Mouse (Mus musculus): ENCODE results near the gene 4921504E06Rik. TPM values are rescaled to one million over a fixed set of nuclear protein-coding genes. Genes with fewer than 3 reads are reported as not detected.

4921504E06Rik gene
- total and polyA plus RNA-seq, 3 experiments = not detected

DNA sequence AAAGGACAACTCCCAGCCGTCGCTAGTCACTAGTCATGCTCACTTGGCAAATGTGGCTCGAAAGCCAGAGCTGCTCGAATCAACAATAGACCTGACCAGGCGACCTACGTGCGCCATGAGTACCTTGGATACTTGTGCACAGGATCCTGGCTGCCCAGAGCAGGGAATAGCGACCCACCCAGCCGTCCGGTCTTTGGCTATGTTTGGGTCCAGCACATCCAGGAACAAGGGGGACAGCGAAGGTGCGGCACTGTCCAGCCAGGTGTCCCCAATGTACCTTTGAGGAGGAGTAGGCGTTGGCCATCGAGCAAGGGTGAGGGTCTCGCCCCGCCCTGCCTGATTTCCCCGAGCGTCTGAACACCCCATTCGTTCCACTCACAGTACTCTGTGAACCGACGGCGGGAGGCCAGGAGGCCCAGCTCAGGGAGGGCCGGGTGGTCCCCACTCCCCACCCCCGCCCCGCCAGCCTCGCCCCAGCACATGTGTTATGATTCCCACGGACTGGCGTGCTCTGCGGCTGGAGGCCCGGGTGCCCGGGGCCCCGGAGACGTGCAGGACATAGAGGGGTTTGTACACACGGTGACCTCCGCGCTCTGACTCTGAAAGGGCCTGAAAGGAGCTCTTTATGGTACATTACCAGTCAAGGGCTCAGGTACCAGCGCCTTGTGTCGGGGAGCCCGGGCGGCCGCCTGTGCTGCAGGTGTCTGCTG lies 121.9 kb downstream of the 4921504E06Rik start:
- H3K27ac ChIP-seq (ENCODE audit: control insufficient read depth, low read depth, low read length) = no peak overlapping the region
- H3K79me2 ChIP-seq (ENCODE audit: control insufficient read depth, insufficient read depth, low read length, poor library complexity) = no peaks in the 10 kb centered on the region
- H3K4me3 ChIP-seq (ENCODE audit: control insufficient read depth in 1 of 2, insufficient read depth in 1 of 2, low read depth in 2 of 2, low read length in 2 of 2) = no peak overlapping the region
- no peaks in the 10 kb centered on the region for H3K36me3 ChIP-seq (ENCODE audit: control insufficient read depth in 1 of 2, insufficient read depth in 2 of 2, low read length in 2 of 2)
- no peak for TF ChIP-seq NELFE (IDR thresholded peaks at IDR 0.05; ENCODE audit: low read depth, low read length)
- TF ChIP-seq MAX (IDR thresholded peaks at IDR 0.05; ENCODE audit: low read length) = no peak
- TF ChIP-seq MYB (IDR thresholded peaks at IDR 0.05; ENCODE audit: low read depth, low read length) = no peak
- TF ChIP-seq USF1 (IDR thresholded peaks at IDR 0.05; ENCODE audit: low read depth, low read length) = no peak
- TF ChIP-seq ZKSCAN1 (IDR thresholded peaks at IDR 0.05; ENCODE audit: low read depth, low read length) = no peak
- no peak for TF ChIP-seq POLR2AphosphoS2 (IDR thresholded peaks at IDR 0.05; ENCODE audit: low read length)
- TF ChIP-seq RCOR1 (IDR thresholded peaks at IDR 0.05; ENCODE audit: low read depth, low read length) = no peak
- no peak for TF ChIP-seq POLR2AphosphoS5 (IDR thresholded peaks at IDR 0.05; ENCODE audit: borderline replicate concordance, low read depth, low read length)
- no peak for TF ChIP-seq ZMIZ1 (IDR thresholded peaks at IDR 0.05; ENCODE audit: low read depth, low read length)
- no peak for TF ChIP-seq POLR2A (IDR thresholded peaks at IDR 0.05; ENCODE audit: control insufficient read depth in 1 of 2, insufficient read depth in 1 of 2, low read depth in 1 of 2, low read length in 2 of 2, poor library complexity in 1 of 2)
- TF ChIP-seq CHD2 (IDR thresholded peaks at IDR 0.05; ENCODE audit: low read length) = no peak
- TF ChIP-seq KAT2A (conservative IDR thresholded peaks at IDR 0.05; ENCODE audit: low read depth, low read length) = no peak
- no peak for TF ChIP-seq BHLHE40 (IDR thresholded peaks at IDR 0.05; ENCODE audit: borderline replicate concordance, low read depth, low read length)
- TF ChIP-seq EP300 (IDR thresholded peaks at IDR 0.05; ENCODE audit: low read depth in 1 of 2, low read length in 2 of 2) = no peak
- no peak for TF ChIP-seq MAFK (IDR thresholded peaks at IDR 0.05; ENCODE audit: borderline replicate concordance, low read depth, low read length)
- no peak for TF ChIP-seq MEF2A (IDR thresholded peaks at IDR 0.05; ENCODE audit: extremely low read depth, insufficient replicate concordance, low read depth, low read length, poor library complexity, severe bottlenecking)
- no peak for TF ChIP-seq ZNF384 (IDR thresholded peaks at IDR 0.05; ENCODE audit: low read depth, low read length)
- TF ChIP-seq HCFC1 (IDR thresholded peaks at IDR 0.05; ENCODE audit: low read depth, low read length) = no peak
- no peak overlapping the region for H3K9ac ChIP-seq (ENCODE audit: control insufficient read depth, low read depth, low read length, poor library complexity, severe bottlenecking)
- H3K9me3 ChIP-seq (replicated peaks; ENCODE audit: insufficient read depth, low read length) = no peaks in the 10 kb centered on the region
- H3K4me1 ChIP-seq (ENCODE audit: control insufficient read depth in 1 of 2, insufficient read depth in 2 of 2, low read length in 2 of 2) = no peaks in the 10 kb centered on the region
- no peak for DNase-seq (ENCODE audit: low read depth, low spot score)
- H3K27me3 ChIP-seq (ENCODE audit: control insufficient read depth in 1 of 2, insufficient read depth in 2 of 2, low read length in 2 of 2) = no peaks in the 10 kb centered on the region

DNA sequence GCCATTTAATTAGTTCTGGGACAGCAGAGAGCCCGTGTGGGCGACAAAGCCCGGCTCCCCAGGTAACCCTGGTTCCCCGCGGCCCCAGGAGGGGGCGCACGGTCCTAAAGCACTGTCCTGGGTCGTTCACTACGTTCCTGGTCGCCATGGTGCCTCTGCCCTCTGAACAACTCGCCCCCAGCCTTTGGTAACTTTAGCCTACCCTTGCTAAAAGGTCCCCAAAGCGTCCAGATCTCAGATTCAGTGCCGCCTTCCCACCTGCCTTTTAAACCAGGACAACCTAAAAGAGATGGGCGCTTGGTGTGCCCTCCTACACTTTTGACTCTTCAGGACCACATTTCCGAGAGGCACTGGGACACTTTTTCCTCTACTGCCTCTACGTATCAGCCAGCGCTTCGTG lies 122.5 kb downstream of the 4921504E06Rik start:
- H3K36me3 ChIP-seq (ENCODE audit: control insufficient read depth in 1 of 2, insufficient read depth in 2 of 2, low read length in 2 of 2) = no peaks in the 10 kb centered on the region
- no peaks in the 10 kb centered on the region for H3K79me2 ChIP-seq (ENCODE audit: control insufficient read depth, insufficient read depth, low read length, poor library complexity)
- TF ChIP-seq RAD21 (IDR thresholded peaks at IDR 0.05; ENCODE audit: low read depth, low read length) (no peak), POLR2A (IDR thresholded peaks at IDR 0.05; ENCODE audit: control insufficient read depth in 1 of 2, insufficient read depth in 1 of 2, low read depth in 1 of 2, low read length in 2 of 2, poor library complexity in 1 of 2) (no peak), MAZ (IDR thresholded peaks at IDR 0.05; ENCODE audit: low read depth, low read length) (no peak), CHD1 (IDR thresholded peaks at IDR 0.05; ENCODE audit: low read depth, low read length) (no peak), ZMIZ1 (IDR thresholded peaks at IDR 0.05; ENCODE audit: low read depth, low read length) (no peak), BHLHE40 (IDR thresholded peaks at IDR 0.05; ENCODE audit: borderline replicate concordance, low read depth, low read length) (no peak), EP300 (IDR thresholded peaks at IDR 0.05; ENCODE audit: low read depth in 1 of 2, low read length in 2 of 2) (no peak), NRF1 (IDR thresholded peaks at IDR 0.05; ENCODE audit: insufficient read depth, low read depth, low read length, poor library complexity, severe bottlenecking) (no peak), USF2 (IDR thresholded peaks at IDR 0.05; ENCODE audit: borderline replicate concordance in 1 of 2, insufficient read depth in 1 of 2, low read depth in 1 of 2, low read length in 2 of 2) (no peak), TAL1 (IDR thresholded peaks at IDR 0.05; ENCODE audit: low read length) (no peak), KAT2A (conservative IDR thresholded peaks at IDR 0.05; ENCODE audit: low read depth, low read length) (no peak), SIN3A (IDR thresholded peaks at IDR 0.05; ENCODE audit: low read length) (no peak), TCF12 (IDR thresholded peaks at IDR 0.05; ENCODE audit: low read depth, low read length) (no peak), ETS1 (IDR thresholded peaks at IDR 0.05; ENCODE audit: low read depth, low read length) (no peak), CHD2 (IDR thresholded peaks at IDR 0.05; ENCODE audit: low read length) (no peak), MEF2A (IDR thresholded peaks at IDR 0.05; ENCODE audit: extremely low read depth, insufficient replicate concordance, low read depth, low read length, poor library complexity, severe bottlenecking) (no peak), GABPA (IDR thresholded peaks at IDR 0.05; ENCODE audit: low read depth, low read length) (no peak), POLR2AphosphoS2 (IDR thresholded peaks at IDR 0.05; ENCODE audit: low read length) (no peak), POLR2AphosphoS5 (IDR thresholded peaks at IDR 0.05; ENCODE audit: borderline replicate concordance, low read depth, low read length) (no peak), JUND (IDR thresholded peaks at IDR 0.05; ENCODE audit: low read depth, low read length) (no peak)
- no peak for DNase-seq (ENCODE audit: low read depth, low spot score)
- no peak overlapping the region for H3K27ac ChIP-seq (ENCODE audit: control insufficient read depth, low read depth, low read length)
- no peaks in the 10 kb centered on the region for H3K4me1 ChIP-seq (ENCODE audit: control insufficient read depth in 1 of 2, insufficient read depth in 2 of 2, low read length in 2 of 2)
- no peaks in the 10 kb centered on the region; a peak in 1 of 4 replicates for H3K27me3 ChIP-seq (ENCODE audit: control insufficient read depth in 1 of 2, insufficient read depth in 2 of 2, low read length in 2 of 2)
- H3K9ac ChIP-seq (ENCODE audit: control insufficient read depth, low read depth, low read length, poor library complexity, severe bottlenecking) = no peak overlapping the region
- H3K4me3 ChIP-seq (ENCODE audit: control insufficient read depth in 1 of 2, insufficient read depth in 1 of 2, low read depth in 2 of 2, low read length in 2 of 2) = no peak overlapping the region
- H3K9me3 ChIP-seq (replicated peaks; ENCODE audit: insufficient read depth, low read length) = no peaks in the 10 kb centered on the region

All from MEL (cell line).